Mouse (Mus musculus) thymus, adult 2 months (tissue): Measurements from ENCODE around the gene Txn1. TPM values are rescaled to one million over a fixed set of nuclear protein-coding genes. Genes with fewer than 3 reads are reported as not detected.
A peak's percentile ranks its signal among the peaks of the same experiment; 100 is the strongest.

Experiments
- DNase-seq: peaks from one replicate; pipeline ENCODE4 v3.0.0; 2021
- H3K27ac ChIP-seq: fragments of 200-500 bp; 2 replicates; pipeline ENCODE4 v1.5.1; 2012; ENCODE audit warnings: low read length, control low read depth; ENCODE audit not compliant: control insufficient read depth, insufficient read depth
- H3K27me3 ChIP-seq: fragments of 200-500 bp; 2 replicates; pipeline ENCODE4 v1.6.1; 2012; ENCODE audit warnings: mild to moderate bottlenecking, low read length, moderate library complexity, mixed read lengths; ENCODE audit not compliant: control insufficient read depth, insufficient read depth
- H3K36me3 ChIP-seq: fragments of 200-500 bp; 2 replicates; pipeline ENCODE4 v1.6.1; 2012; ENCODE audit warnings: mild to moderate bottlenecking, low read length, moderate library complexity; ENCODE audit not compliant: control insufficient read depth, insufficient read depth
- H3K4me1 ChIP-seq: fragments of 200-500 bp; replicated peaks from 2 replicates; pipeline ENCODE4 v1.6.1; 2012; ENCODE audit warnings: low read length; ENCODE audit not compliant: control insufficient read depth, insufficient read depth
- H3K4me3 ChIP-seq: fragments of 200-500 bp; 2 replicates; pipeline ENCODE4 v1.5.1; 2012; ENCODE audit warnings: mild to moderate bottlenecking, low read length, control low read depth, moderate library complexity; ENCODE audit not compliant: control insufficient read depth, insufficient read depth
- CTCF ChIP-seq: fragments of 200-500 bp; IDR thresholded peaks from 2 replicates; pipeline ENCODE4 v1.5.1; 2012; ENCODE audit warnings: mild to moderate bottlenecking, control low read depth, low read length, moderate library complexity, borderline replicate concordance; ENCODE audit not compliant: control insufficient read depth, poor library complexity, insufficient read depth; ENCODE audit errors: extremely low read depth
- POLR2A ChIP-seq: fragments of 200-500 bp; IDR thresholded peaks from 2 replicates; pipeline ENCODE4 v1.6.1; 2012; ENCODE audit warnings: mild to moderate bottlenecking, low read length, control low read depth, moderate library complexity; ENCODE audit not compliant: control insufficient read depth, poor library complexity, insufficient read depth; ENCODE audit errors: extremely low read depth
- WGBS: fragments of 180-500 bp; shearing (Covaris S2); methylation state at CpG from one replicate; pipeline ENCODE4 v1.1.7; 2018; 5-methylcytosine and 5-hydroxymethylcytosine counted together
- polyA plus RNA-seq: library from polyadenylated mRNA; depleted of rRNA; stranded (reverse); fragments of >200 nt; gene quantifications from 2 replicates; pipeline ENCODE4 v1.2.3, GENCODE M21; 2012; rRNA removed

Gene Txn1
- polyA plus RNA-seq = 195 and 214 TPM in 2 replicates

GRCm38 (mm10) chr4:57956029-57956960, at the start of gene Txn1:
TSS of gene Txn1 (minus strand) at chr4:57956411.
- TF ChIP-seq CTCF (peak; percentile 53), POLR2A (peak; percentile 90)
- peak; percentile 96 for DNase-seq
- H3K27me3 ChIP-seq = no peaks in the 10 kb centered on the region
- peaks cover 5% of the 10 kb centered on the region for H3K36me3 ChIP-seq
- peak within 1 kb of the TSS; percentile 74 for H3K4me3 ChIP-seq
- WGBS = under 1% methylated on average over 71 of the region's 71 CpGs
- peak within 1 kb of the TSS; percentile 81 for H3K27ac ChIP-seq
- H3K4me1 ChIP-seq = peaks cover 24% of the 10 kb centered on the region

GRCm38 (mm10) chr4:58003501-58003900, 47.3 kb upstream of the Txn1 start:
- Histone ChIP-seq H3K36me3 (no peaks in the 10 kb centered on the region), H3K27me3 (no peaks in the 10 kb centered on the region), H3K27ac (no peak overlapping the region), H3K4me1 (no peaks in the 10 kb centered on the region), H3K4me3 (no peak overlapping the region)
- TF ChIP-seq POLR2A (no peak), CTCF (no peak)
- 91% methylated on average over 3 of the region's 3 CpGs for WGBS
- no peak for DNase-seq

GRCm38 (mm10) chr4:57991425-57991824, 35.2 kb upstream of the Txn1 start:
- 20% methylated on average over 1 of the region's 1 CpGs for WGBS
- TF ChIP-seq POLR2A (no peak), CTCF (no peak)
- H3K36me3 ChIP-seq = no peaks in the 10 kb centered on the region
- H3K27ac ChIP-seq = no peak overlapping the region
- no peaks in the 10 kb centered on the region for H3K4me1 ChIP-seq
- DNase-seq = no peak
- H3K27me3 ChIP-seq = no peaks in the 10 kb centered on the region
- H3K4me3 ChIP-seq = no peak overlapping the region

GRCm38 (mm10) chr4:57974400-57975117, 18.3 kb upstream of the Txn1 start:
- Histone ChIP-seq H3K27me3 (no peaks in the 10 kb centered on the region), H3K4me3 (no peak overlapping the region), H3K27ac (no peak overlapping the region), H3K4me1 (no peaks in the 10 kb centered on the region), H3K36me3 (no peaks in the 10 kb centered on the region)
- TF ChIP-seq CTCF (no peak), POLR2A (no peak)
- DNase-seq = no peak
- WGBS = 95% methylated on average over 6 of the region's 6 CpGs

DNA sequence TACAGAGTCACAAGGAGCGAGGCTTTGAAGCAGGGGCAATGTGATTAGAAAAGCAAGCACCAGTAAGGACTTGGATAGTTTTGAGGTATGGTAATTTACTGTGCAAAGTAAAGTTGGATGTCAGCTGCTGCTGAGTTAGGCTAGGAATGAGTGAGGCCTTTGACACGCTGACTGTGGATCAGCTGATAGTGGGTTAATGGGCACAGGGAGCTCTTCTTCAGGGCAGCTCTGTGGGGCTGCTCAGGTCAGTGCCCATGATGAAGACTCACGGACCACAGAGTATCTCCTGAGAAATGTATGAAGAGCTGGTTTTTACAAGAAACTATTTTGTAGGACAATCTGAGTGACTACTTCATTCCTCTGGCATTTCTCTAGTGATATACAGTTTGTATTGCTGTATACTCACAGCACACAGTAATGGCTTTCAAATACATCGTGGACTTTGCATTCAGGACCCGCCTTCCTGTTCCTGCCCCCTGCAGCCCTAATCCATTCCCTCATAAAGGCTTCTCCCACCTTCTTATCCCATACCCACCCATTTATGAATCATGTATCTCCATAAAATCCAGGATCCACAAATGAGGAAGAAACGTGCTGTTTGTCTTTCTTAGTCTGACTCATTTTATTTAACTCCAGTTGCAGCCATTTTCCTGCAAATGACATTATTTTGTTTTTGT, 17.5 kb upstream of the Txn1 start:
- no peak for DNase-seq
- TF ChIP-seq POLR2A (no peak), CTCF (no peak)
- H3K36me3 ChIP-seq = no peaks in the 10 kb centered on the region
- H3K27me3 ChIP-seq = no peaks in the 10 kb centered on the region
- H3K4me3 ChIP-seq = no peak overlapping the region
- no peak overlapping the region for H3K27ac ChIP-seq
- no peaks in the 10 kb centered on the region for H3K4me1 ChIP-seq
- 92% methylated on average over 6 of the region's 6 CpGs for WGBS

GRCm38 (mm10) chr4:57970285-57970684, 14.1 kb upstream of the Txn1 start:
- no peak overlapping the region for H3K27ac ChIP-seq
- no peaks in the 10 kb centered on the region for H3K4me1 ChIP-seq
- DNase-seq = no peak
- no peak overlapping the region for H3K4me3 ChIP-seq
- H3K27me3 ChIP-seq = no peaks in the 10 kb centered on the region
- no peaks in the 10 kb centered on the region for H3K36me3 ChIP-seq
- TF ChIP-seq CTCF (no peak), POLR2A (no peak)
